Mouse (Mus musculus): ENCODE results near the gene Tbcb. TPM values are rescaled to one million over a fixed set of nuclear protein-coding genes. Genes with fewer than 3 reads are reported as not detected.

Gene Tbcb
- total RNA-seq, 2 experiments from 2014 or later: 54.1 to 56.7 TPM

Other genes with a start within 250 kb of the Tbcb start
- gene Zfp568, start 248.3 kb downstream of the Tbcb start, total RNA-seq (2021): 10 to 100 TPM; 24.5 to 28.1 TPM
- gene Zfp14, start 180.9 kb downstream of the Tbcb start, total RNA-seq (2021): 1 to 10 TPM; 2.2 to 2.8 TPM
- gene Zfp82, start 159.4 kb downstream of the Tbcb start, total RNA-seq (2021): 1 to 10 TPM; 1.9 to 2.0 TPM
- not detected for gene Gm26920, start 141.9 kb downstream of the Tbcb start, total RNA-seq (2021)
- 1 to 10 TPM; 2.2 TPM for gene Zfp566, start 141.7 kb downstream of the Tbcb start, total RNA-seq (2021)
- 10 to 100 TPM; 30.7 to 37.3 TPM for gene Zfp260, start 137.5 kb downstream of the Tbcb start, total RNA-seq (2021)
- 1 to 10 TPM; 2.7 to 2.9 TPM for gene Zfp382, start 110.3 kb downstream of the Tbcb start, total RNA-seq (2021)
- gene Zfp146, start 62.5 kb downstream of the Tbcb start, total RNA-seq (2021): 10 to 100 TPM; 27.7 to 31.0 TPM
- 1,000 to 10,000 TPM; 2,700 to 2,749 TPM for gene Cox7a1, start 48.1 kb downstream of the Tbcb start, total RNA-seq (2021)
- gene Capns1, start 33.5 kb downstream of the Tbcb start, total RNA-seq (2021): 100 to 1,000 TPM; 270 to 283 TPM
- gene Polr2i, start 324 bp downstream of the Tbcb start, total RNA-seq (2021): 10 to 100 TPM; 54.6 to 56.6 TPM
- not detected for gene Ovol3, start 3.5 kb upstream of the Tbcb start, total RNA-seq (2021)
- gene Thap8, start 47.8 kb upstream of the Tbcb start, total RNA-seq (2021): not detected
- gene Wdr62, start 48.1 kb upstream of the Tbcb start, total RNA-seq (2021): 1 to 10 TPM; 1.1 to 1.8 TPM
- gene Clip3, start 59.5 kb upstream of the Tbcb start, total RNA-seq (2021): 1 to 10 TPM; 7.0 to 7.7 TPM
- gene Alkbh6, start 76.4 kb upstream of the Tbcb start, total RNA-seq (2021): 10 to 100 TPM; 23.1 to 24.6 TPM
- 1 to 10 TPM in 1 of 2 experiments, under 1 TPM in 1; 0.65 to 1.3 TPM for gene Syne4, start 82.5 kb upstream of the Tbcb start, total RNA-seq (2021)
- gene E130208F15Rik, start 89.5 kb upstream of the Tbcb start, total RNA-seq (2021): under 1 TPM; 0.45 to 0.99 TPM
- gene Sdhaf1, start 91.6 kb upstream of the Tbcb start, total RNA-seq (2021): 10 to 100 TPM; 12.1 to 12.3 TPM
- 1 to 10 TPM in 1 of 2 experiments, under 1 TPM in 1; 0.95 to 1.3 TPM for gene Lrfn3, start 130.5 kb upstream of the Tbcb start, total RNA-seq (2021)
- 10 to 100 TPM; 17.7 to 18.4 TPM for gene Tyrobp, start 181.5 kb upstream of the Tbcb start, total RNA-seq (2021)
- gene Hcst, start 187.6 kb upstream of the Tbcb start, total RNA-seq (2021): not detected
- gene Nfkbid, start 189.5 kb upstream of the Tbcb start, total RNA-seq (2021): under 1 TPM; 0.20 to 0.47 TPM
- gene Aplp1, start 213.3 kb upstream of the Tbcb start, total RNA-seq (2021): 1 to 10 TPM; 3.5 TPM
- not detected for gene Kirrel2, start 225.4 kb upstream of the Tbcb start, total RNA-seq (2021)
- gene Nphs1, start 226.0 kb upstream of the Tbcb start, total RNA-seq (2021): not detected